Mouse (Mus musculus) kidney, postnatal 14 days (tissue): ENCODE measurements at regions not wholly inside any gene's neighbourhood (a gene's known extent, or its start where the extent isn't known, plus 50 kb on each side); places are given as distances from the start of the nearest gene placed in this dataset.

Experiments used
- DNase-seq: peaks from one replicate; pipeline ENCODE4 v3.0.0; 2022; ENCODE audit warnings: mixed read lengths

- DNase-seq = no peak
These were observed 53.3 kb upstream of the Arhgap28 start for GRCm38 (mm10) chr17:68057264-68057663.

DNA sequence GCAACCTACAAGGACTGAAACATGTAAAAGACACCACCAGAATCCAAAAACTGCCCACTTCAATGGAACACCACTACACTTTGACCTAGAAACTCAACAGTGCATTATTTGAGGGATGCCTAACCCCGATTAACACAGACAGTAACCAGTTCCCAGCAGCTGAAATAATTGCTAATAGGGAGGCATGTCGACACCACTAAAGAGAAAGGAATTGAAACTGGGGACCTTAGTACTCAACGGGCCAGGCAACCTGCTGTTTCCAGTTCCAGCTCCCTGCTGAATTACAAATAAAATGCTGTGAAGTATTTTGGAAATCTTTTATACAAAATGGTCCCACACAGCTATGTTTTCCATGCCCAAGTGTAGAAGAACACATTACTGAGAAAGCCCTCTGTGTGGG, 56.5 kb upstream of the Arhgap28 start:
- no peak for DNase-seq

DNA sequence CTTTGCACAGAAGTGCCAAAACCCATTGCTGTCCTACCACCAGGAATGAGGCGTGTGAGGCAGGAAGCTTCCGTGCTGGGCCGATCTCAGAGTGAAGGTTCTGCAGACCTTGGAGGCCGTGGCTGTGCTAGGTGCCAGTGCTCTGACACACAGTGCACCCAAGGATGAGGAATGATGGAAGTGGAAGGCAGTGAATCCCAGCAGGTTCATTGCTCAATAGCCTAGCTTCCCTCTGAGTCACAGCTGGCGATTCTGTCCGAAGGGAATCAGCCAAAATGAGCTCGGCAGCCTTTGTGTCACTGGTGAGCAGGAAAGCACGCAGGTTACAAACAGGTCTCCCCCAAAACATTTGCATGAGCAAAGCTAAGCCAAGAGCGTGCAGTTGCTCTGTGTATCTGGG, 61.8 kb upstream of the Arhgap28 start:
- no peak for DNase-seq

- no peak for DNase-seq
These were observed 62.3 kb upstream of the Arhgap28 start for GRCm38 (mm10) chr17:68066204-68066603.

DNA sequence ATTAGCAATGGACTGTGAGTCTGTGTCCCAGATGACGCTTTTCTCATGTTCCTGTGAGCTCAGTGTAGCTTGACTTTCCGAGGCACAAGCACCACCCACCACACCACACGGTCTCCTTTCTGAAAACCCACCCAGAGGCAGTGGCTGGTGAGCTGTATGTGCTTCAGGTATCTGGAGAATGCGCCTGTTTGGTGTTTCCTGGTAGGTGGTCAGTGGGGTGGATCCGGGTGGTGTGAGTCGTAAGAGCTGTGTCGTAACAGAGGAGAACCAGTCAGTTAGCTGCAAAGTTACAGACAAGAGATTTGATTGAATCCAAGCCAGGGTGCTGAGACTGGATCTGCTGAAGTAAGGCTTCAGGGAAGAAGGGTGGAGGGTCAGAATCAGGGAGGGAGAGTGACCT, 65.1 kb upstream of the Arhgap28 start:
- no peak for DNase-seq

- DNase-seq = no peak
These were observed 65.6 kb upstream of the Arhgap28 start for GRCm38 (mm10) chr17:68069484-68069883.

DNA sequence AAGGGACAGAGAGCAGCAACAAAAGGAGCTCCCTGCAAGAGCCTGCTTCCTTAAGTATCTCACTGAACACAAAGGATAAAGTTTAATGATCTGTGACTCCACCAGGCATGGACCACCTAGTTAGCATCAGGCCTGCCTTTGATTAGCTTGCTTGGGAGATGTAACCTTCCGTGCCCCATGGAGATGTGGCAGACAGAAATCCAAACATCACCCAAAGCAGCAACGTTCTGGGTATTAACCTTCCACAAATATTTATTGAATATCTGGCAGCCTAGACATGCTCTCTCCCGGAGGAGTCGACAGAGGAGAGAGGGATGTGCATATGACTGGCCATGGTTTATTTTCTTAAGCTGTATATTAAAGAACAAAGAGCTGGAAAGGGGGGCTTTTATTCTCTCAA, 67.6 kb upstream of the Arhgap28 start:
- DNase-seq = no peak

DNA sequence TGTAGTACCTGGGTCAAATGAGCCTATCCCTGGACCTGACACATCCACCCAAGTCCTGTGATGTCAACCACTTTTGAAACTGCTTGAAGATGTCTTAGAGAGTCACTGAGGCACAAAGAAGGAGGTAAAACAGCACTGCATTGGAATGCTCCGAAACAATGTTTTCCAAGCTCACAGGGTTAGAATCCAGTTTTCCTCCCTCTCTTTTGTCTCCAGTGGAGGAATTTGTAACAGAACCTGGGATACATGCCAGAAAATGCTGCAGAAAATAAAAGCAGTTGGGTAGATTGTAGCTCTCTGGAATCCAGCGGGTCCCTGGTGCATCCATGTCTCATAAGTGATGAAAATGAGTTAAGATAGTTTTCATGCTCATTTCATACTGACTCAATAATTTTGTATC, 71.8 kb upstream of the Arhgap28 start:
- DNase-seq = peak; percentile 10

DNA sequence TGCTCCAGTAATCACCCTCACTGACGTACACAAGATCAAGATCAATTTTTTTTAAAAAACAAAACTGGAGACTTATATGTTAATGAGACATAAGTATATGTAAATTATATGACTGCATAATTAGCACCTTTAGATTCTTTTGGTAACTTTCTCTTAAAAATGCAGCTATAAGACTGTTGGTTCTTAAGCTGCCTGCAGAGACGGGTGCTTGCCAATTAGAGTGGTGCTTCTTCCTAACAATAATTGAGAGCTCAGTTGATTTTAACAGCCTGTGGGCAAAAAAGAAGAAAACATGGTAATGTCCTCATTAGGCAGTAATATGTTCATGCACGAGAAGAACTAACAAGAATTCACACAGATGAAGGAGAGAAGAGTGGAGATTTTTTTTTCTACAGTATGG, 74.8 kb upstream of the Arhgap28 start:
- no peak for DNase-seq

- no peak for DNase-seq
These were observed 80.5 kb upstream of the Arhgap28 start for GRCm38 (mm10) chr17:68084446-68084845.

GRCm38 (mm10) chr17:68087149-68087548, 83.2 kb upstream of the Arhgap28 start:
- no peak for DNase-seq

DNA sequence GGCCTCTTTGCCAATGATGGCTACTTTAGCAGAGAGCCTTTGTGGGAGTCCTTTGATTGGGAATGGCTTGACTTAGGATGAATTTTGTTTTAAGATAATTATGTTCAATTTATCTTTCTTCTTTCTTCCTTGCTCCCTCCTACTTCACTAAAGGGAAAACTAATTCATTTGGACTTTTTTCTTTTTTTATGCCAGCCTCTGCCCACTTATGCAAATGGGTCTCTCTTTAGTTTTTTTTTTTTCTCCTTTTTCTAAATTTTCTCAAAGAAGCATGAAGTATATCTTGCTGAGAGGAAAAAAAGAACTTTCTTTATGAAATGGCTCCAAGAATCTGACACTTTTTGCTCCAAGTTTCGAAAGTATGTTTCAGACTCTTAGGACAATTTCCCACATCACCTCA, 85.3 kb upstream of the Arhgap28 start:
- DNase-seq = no peak

GRCm38 (mm10) chr17:68089830-68090229, 85.9 kb upstream of the Arhgap28 start:
- no peak for DNase-seq

- DNase-seq = no peak
These were observed 93.1 kb upstream of the Arhgap28 start for GRCm38 (mm10) chr17:68096982-68097381.

- DNase-seq = no peak
These were observed 93.5 kb upstream of the Arhgap28 start for GRCm38 (mm10) chr17:68097436-68097835.

- no peak for DNase-seq
These were observed 96.2 kb upstream of the Arhgap28 start for GRCm38 (mm10) chr17:68100093-68100492.

GRCm38 (mm10) chr17:68103346-68103745, 99.4 kb upstream of the Arhgap28 start:
- DNase-seq = peak; percentile 81

GRCm38 (mm10) chr17:68106366-68106765, 102.4 kb upstream of the Arhgap28 start:
- peak; percentile 19 for DNase-seq

DNA sequence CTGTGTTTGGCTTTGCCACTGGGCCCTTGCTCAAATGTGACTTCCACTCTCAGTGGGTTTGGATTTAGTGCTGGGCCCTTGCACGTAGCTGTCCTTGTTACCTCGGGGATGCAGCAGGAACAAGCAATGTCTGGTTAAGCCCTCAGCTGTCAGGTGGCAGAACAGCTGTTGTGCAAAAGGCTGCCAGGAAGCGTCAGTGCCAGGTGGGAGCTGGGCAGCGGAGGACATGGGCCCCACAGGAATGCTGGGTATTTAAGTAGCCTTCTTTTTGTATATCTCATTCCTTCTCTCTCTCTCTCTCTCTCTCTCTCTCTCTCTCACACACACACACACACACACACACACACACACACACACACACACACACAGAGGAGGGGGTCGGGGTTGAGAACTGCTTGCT, 104.0 kb upstream of the Arhgap28 start:
- no peak for DNase-seq

DNA sequence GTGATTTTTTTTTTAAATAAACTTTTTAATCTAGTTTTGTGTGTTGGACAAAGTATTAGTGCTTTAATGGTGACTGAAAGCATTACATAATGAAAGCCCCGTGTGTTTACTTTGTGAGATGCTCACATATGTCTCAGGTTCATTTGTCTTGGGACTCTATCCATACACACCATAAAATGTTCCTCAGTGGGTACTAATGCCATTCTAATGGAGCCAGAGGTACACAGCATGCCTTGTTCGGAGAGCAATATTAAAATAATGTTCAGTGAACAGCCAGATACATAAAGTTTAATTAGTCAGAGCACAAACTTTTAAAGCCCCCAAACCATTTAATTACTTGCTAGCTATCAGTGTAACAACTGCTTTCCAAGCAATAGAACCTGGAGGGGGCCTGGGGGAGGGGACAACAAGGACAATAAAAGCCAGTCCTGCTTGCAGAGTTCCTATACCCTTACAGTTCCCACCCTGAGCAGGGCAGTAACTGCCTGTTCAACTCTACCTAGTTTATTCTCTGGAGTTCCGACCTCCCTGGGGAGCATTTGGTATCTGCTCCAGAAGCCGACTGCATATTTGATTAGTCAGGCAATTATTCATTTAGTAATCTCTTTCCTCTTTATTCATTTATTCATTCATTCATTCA, 108.0 kb upstream of the Arhgap28 start:
- DNase-seq = no peak

DNA sequence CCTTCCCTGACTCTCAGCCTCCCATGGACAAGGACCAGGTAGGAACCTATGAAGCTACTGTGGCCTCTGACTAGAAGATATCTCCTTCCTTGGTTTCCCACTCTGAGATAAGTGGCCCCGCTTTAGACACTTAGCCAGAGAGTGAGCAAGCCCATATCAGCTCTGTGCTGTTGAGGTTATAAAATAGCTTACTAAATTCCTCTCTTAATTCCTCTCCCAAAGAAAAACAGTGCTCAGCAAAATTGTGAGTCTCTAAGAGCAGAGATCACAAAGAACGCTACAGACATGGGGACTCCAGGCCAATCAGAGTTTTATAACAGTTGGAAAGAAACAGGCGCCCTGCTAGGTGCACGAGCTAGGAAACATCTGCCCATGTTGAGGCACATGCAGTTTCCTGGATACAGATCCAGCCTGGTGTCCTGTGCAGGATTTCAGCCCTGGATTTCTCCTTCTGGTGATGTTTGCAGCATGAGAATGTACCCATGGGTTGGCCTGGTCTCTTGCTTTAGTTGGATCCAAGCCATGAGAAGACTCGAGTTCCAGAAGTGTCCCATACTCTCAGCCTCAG, 108.9 kb upstream of the Arhgap28 start:
- peak; percentile 14 for DNase-seq

DNA sequence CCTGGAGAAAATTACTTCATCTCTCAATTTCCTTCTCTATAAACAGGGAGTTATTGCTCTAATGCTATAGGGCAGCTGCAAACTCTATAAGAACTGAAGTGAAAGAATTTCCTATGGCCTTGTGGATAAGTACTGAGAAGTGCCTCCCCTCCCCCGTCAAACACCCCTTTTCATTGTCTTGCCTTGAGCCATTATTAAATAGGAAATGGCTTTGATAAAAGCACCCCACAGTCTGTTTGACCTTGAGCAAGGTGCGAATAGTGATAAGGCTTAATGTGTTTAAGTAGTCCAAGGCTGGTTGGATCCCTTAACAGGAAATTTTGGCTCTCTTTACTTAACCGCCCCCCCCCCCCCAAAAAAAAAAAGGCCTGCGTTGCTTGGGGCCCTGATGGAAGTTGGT, 111.7 kb upstream of the Arhgap28 start:
- no peak for DNase-seq

DNA sequence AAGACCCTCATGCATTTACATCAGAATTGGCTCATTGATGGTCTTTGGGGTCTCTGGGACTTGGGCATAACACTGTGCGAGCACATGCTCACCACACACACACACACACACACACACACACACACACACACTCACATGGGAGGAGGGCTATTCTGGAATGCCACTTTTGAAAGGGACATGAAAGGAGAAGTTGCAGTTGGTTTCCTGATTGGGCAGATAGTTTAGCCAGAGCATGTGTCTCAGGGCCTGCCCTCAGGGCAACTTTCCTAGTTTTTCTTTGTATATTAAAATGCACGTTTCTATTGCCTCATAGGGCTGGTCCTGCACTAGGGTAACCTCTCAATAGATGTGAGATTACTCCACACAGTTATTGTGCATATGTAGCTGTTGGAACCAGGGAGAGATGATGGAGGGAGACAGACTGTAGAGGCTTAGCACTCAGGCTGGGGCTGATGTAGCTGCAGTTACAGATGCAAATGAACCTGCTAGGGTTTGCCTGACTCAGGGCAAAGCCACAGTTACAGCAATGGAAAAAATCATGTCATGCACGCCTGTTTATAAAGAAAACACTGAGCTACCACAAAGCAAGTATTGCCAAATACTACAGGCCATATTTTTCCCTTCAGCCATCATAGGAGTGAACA, 115.3 kb upstream of the Arhgap28 start:
- no peak for DNase-seq

DNA sequence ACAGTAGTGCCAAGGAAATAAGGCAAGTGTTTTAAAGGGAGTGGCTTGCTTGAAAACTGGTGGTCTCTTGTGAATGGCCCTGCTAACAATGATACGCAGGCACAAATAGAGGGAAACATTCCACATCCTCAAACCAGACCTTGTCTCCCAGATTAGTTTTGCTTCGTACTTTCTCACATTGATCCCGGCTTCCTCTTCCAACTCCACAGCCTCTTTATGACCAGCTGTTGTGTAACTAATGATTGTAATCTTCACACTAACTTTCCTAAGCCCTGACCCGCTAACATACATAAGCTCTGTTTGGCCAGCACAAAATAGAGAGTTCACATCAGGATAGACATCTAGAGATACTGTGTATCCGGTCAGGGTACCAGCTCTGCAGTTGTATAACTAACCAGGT, 116.3 kb upstream of the Arhgap28 start:
- no peak for DNase-seq

GRCm38 (mm10) chr17:68120744-68121143, 116.8 kb upstream of the Arhgap28 start:
- DNase-seq = peak; percentile 30
